Mouse (Mus musculus) megakaryocyte-erythroid progenitor cell, adult 5-6 weeks (primary cell): ENCODE measurements around the gene Lca5l. TPM values are rescaled to one million over a fixed set of nuclear protein-coding genes. Genes with fewer than 3 reads are reported as not detected.

Experiments used
- ATAC-seq: replicated peaks from 2 replicates; pipeline ENCODE4 v1.8.0; 2016; ENCODE audit warnings: mild to moderate bottlenecking, inconsistent platforms; ENCODE audit not compliant: severe bottlenecking, poor library complexity, low FRiP score, low TSS enrichment
- total RNA-seq, 2 experiments: library from RNA; stranded (forward) in 1 of 2; stranded (reverse) in 1 of 2; fragments of 200-1000, 215-1000 nt in 1 of 2; fragments of >200 nt in 1 of 2; fragmentation: Nextera tagmentation in 1 of 2; gene quantifications; 2 replicates each; pipeline ENCODE4 v1.2.3; 2014 to 2017

The Lca5l gene
- total RNA-seq (2014; fragmentation: Nextera tagmentation) (not detected in 2 replicates), total RNA-seq (2017) (not detected in 2 replicates)

GRCm38 (mm10) chr16:96191531-96192506 lies at the start of gene Lca5l:
TSS of gene Lca5l (minus strand) at chr16:96192271.
- peak; percentile 96 for ATAC-seq

- no peak for ATAC-seq
These were observed 43.4 kb upstream of the Lca5l start, which contains the start of gene B3galt5 for GRCm38 (mm10) chr16:96235366-96235970. TSS of gene B3galt5 (plus strand) at chr16:96235801.

- ATAC-seq: no peak
These were observed 41.9 kb upstream of the Lca5l start for GRCm38 (mm10) chr16:96233996-96234395.

- no peak for ATAC-seq
These were observed 39.9 kb upstream of the Lca5l start for GRCm38 (mm10) chr16:96231974-96232373.

- no peak for ATAC-seq
These were observed 39.2 kb upstream of the Lca5l start for GRCm38 (mm10) chr16:96231251-96231650.

GRCm38 (mm10) chr16:96230411-96230810 lies 38.3 kb upstream of the Lca5l start:
- ATAC-seq: peak; percentile 80

GRCm38 (mm10) chr16:96229044-96229555 lies 37.0 kb upstream of the Lca5l start:
- ATAC-seq: no peak

GRCm38 (mm10) chr16:96228438-96228837 lies 36.4 kb upstream of the Lca5l start:
- no peak for ATAC-seq

- ATAC-seq: no peak
These were observed 30.4 kb upstream of the Lca5l start for GRCm38 (mm10) chr16:96222452-96222851.

GRCm38 (mm10) chr16:96221959-96222358 lies 29.9 kb upstream of the Lca5l start:
- ATAC-seq: no peak

GRCm38 (mm10) chr16:96221491-96221890 lies 29.4 kb upstream of the Lca5l start:
- ATAC-seq: no peak

GRCm38 (mm10) chr16:96213027-96213426 lies 21.0 kb upstream of the Lca5l start:
- no peak for ATAC-seq

GRCm38 (mm10) chr16:96210856-96211255 lies 18.8 kb upstream of the Lca5l start:
- no peak for ATAC-seq

GRCm38 (mm10) chr16:96209789-96210188 lies 17.7 kb upstream of the Lca5l start:
- ATAC-seq: no peak

GRCm38 (mm10) chr16:96201485-96202232 lies 9.6 kb upstream of the Lca5l start:
- ATAC-seq: no peak

- ATAC-seq: no peak
These were observed 8.6 kb upstream of the Lca5l start for GRCm38 (mm10) chr16:96200702-96201028.

GRCm38 (mm10) chr16:96199913-96200701 lies 8.0 kb upstream of the Lca5l start, which contains the start of gene Sh3bgr:
TSS of gene Sh3bgr (plus strand) at chr16:96200450.
- peak; percentile 23; the same call in 1 of the 2 replicates for ATAC-seq

- ATAC-seq: no peak
These were observed 4.5 kb downstream of the Lca5l start for GRCm38 (mm10) chr16:96187619-96188018.

GRCm38 (mm10) chr16:96179156-96179555 lies 12.9 kb downstream of the Lca5l start:
- no peak for ATAC-seq
